In genomic region chr8:11008379-11008775, GRCm38 (mm10) we compare ENCODE assay signal across 8 mouse cellular contexts. TPM values are rescaled to one million over a fixed set of nuclear protein-coding genes. Genes with fewer than 3 reads are reported as not detected.
A peak's percentile ranks its signal among the peaks of the same experiment; 100 is the strongest.
DNase-seq lines count a peak whose midpoint lies in the region; ATAC-seq lines count a peak whose summit lies in the region.

Irs2 (minus strand) TSS chr8:11008458.

- peaks cover 9% of the 10 kb centered on the region; the same call in 1 of the 2 replicates for H3K36me3 ChIP-seq in kidney, embryonic 14.5 days (ENCODE audit: control insufficient read depth, insufficient read depth, low read length)
- H3K36me3 ChIP-seq in neural tube, embryonic 12.5 days = peaks cover 4% of the 10 kb centered on the region; the same call in 1 of the 2 replicates

- ATAC-seq in kidney, embryonic 14.5 days (ENCODE audit: low FRiP score, low TSS enrichment) = peak; percentile 1; the same call in 1 of the 2 replicates
- peak; percentile 18 for ATAC-seq in neural tube, embryonic 12.5 days (ENCODE audit: low FRiP score, low read depth)

- peaks cover 45% of the 10 kb centered on the region for H3K4me1 ChIP-seq in kidney, embryonic 14.5 days (ENCODE audit: control insufficient read depth, insufficient read depth, low read length)
- peaks cover 54% of the 10 kb centered on the region for H3K4me1 ChIP-seq in neural tube, embryonic 12.5 days

- no peak for DNase-seq in kidney, adult 11 months
- DNase-seq in adrenal gland, postnatal 10 days = no peak
- DNase-seq in gastrocnemius, postnatal 4 days (ENCODE audit: low spot score in 2 of 2) = no peak
- DNase-seq in layer of hippocampus, postnatal 36 days = peak in 1 of 2 experiments; percentile 57
- DNase-seq in spleen, postnatal 36 days (ENCODE audit: low spot score in 2 of 2) = no peak
- DNase-seq in cerebellum, postnatal 14 days = no peak

- H3K4me3 ChIP-seq in kidney, embryonic 14.5 days (ENCODE audit: low read length) = peak within 1 kb of the TSS; percentile 63
- peak within 1 kb of the TSS; percentile 88 for H3K4me3 ChIP-seq in neural tube, embryonic 12.5 days

- no peaks in the 10 kb centered on the region for H3K27me3 ChIP-seq in kidney, embryonic 14.5 days (ENCODE audit: control insufficient read depth, insufficient read depth, low read length)
- H3K27me3 ChIP-seq in neural tube, embryonic 12.5 days (replicated peaks) = no peaks in the 10 kb centered on the region

- H3K9ac ChIP-seq in kidney, embryonic 14.5 days (ENCODE audit: low read depth, low read length) = peak within 1 kb of the TSS; percentile 78
- H3K9ac ChIP-seq in neural tube, embryonic 12.5 days = peak within 1 kb of the TSS; percentile 89

- peak within 1 kb of the TSS; percentile 94 for H3K27ac ChIP-seq in kidney, embryonic 14.5 days (ENCODE audit: low read depth, low read length)
- peak within 1 kb of the TSS; percentile 95 for H3K27ac ChIP-seq in neural tube, embryonic 12.5 days

- H3K9me3 ChIP-seq in kidney, embryonic 14.5 days (ENCODE audit: control insufficient read depth, low read length) = no peaks in the 10 kb centered on the region
- H3K9me3 ChIP-seq in neural tube, embryonic 12.5 days = no peaks in the 10 kb centered on the region

- peak within 1 kb of the TSS; percentile 96 for H3K4me2 ChIP-seq in kidney, embryonic 14.5 days (replicated peaks; ENCODE audit: low read depth, low read length)
- H3K4me2 ChIP-seq in neural tube, embryonic 12.5 days (replicated peaks) = peak within 1 kb of the TSS; percentile 81

- under 1% methylated on average over 36 of the region's 64 CpGs for WGBS in kidney, embryonic 14.5 days
- 1% methylated on average over 43 of the region's 64 CpGs for WGBS in neural tube, embryonic 12.5 days

RNA-seq across cellular contexts. Expression of gene Irs2, which starts in this region (rescaled TPM):
- 6.6 and 7.3 TPM in 2 replicates for polyA plus RNA-seq in kidney, embryonic 14.5 days (2014; fragmentation: Nextera tagmentation; extraction: Ambion mirVana)
- 10 to 100 TPM; 33.4 to 80.8 TPM for total RNA-seq in adrenal gland, postnatal 10 days (2021)
- 10 to 100 TPM; 15.8 to 16.5 TPM for total RNA-seq in gastrocnemius, postnatal 4 days (2021)
- 10 to 100 TPM; 70.3 to 78.6 TPM for total RNA-seq in layer of hippocampus, postnatal 36 days (2021)
- polyA plus RNA-seq in neural tube, embryonic 12.5 days (2016; fragmentation: Nextera tagmentation; extraction: Ambion mirVana) = 8.3 and 9.5 TPM in 2 replicates
